Mouse (Mus musculus): ENCODE measurements around the gene Ttc28. TPM values are rescaled to one million over a fixed set of nuclear protein-coding genes. Genes with fewer than 3 reads are reported as not detected.

Gene Ttc28
- polyA plus RNA-seq, 1 experiment from 2014 or later, result 5.8 TPM

GRCm38 (mm10) chr5:111239223-111239622 lies 359.6 kb downstream of the Ttc28 start:
- WGBS, result 44% methylated on average over 7 of the region's 7 CpGs
- peaks cover 8% of the 10 kb centered on the region for H3K4me1 ChIP-seq (ENCODE audit: control insufficient read depth, insufficient read depth, low read length)
- 0 out of 2 replicates have a peak, but pooled peaks cover 3% of the 10 kb centered on the region for H3K36me3 ChIP-seq (ENCODE audit: control insufficient read depth, insufficient read depth)
- H3K4me3 ChIP-seq (ENCODE audit: low read length), result no peak overlapping the region
- no peak overlapping the region for H3K27ac ChIP-seq (ENCODE audit: low read length)
- no peak overlapping the region for H3K9ac ChIP-seq (ENCODE audit: low read length)
- no peak for ATAC-seq (replicated peaks; ENCODE audit: extremely low read depth, insufficient read depth, low FRiP score)
- H3K4me2 ChIP-seq (ENCODE audit: low read depth, low read length), result no peak overlapping the region
- H3K27me3 ChIP-seq (ENCODE audit: control insufficient read depth, insufficient read depth, low read length), result no peaks in the 10 kb centered on the region
- no peaks in the 10 kb centered on the region for H3K9me3 ChIP-seq (replicated peaks; ENCODE audit: control insufficient read depth, low read length)

- H3K4me2 ChIP-seq (ENCODE audit: low read depth, low read length), result no peak overlapping the region
- H3K4me1 ChIP-seq (ENCODE audit: control insufficient read depth, insufficient read depth, low read length), result peaks cover 15% of the 10 kb centered on the region
- no peaks in the 10 kb centered on the region for H3K27me3 ChIP-seq (ENCODE audit: control insufficient read depth, insufficient read depth, low read length)
- no peak overlapping the region for H3K27ac ChIP-seq (ENCODE audit: low read length)
- H3K9me3 ChIP-seq (replicated peaks; ENCODE audit: control insufficient read depth, low read length), result no peaks in the 10 kb centered on the region
- 35% methylated on average over 14 of the region's 14 CpGs for WGBS
- no peaks in the 10 kb centered on the region for H3K36me3 ChIP-seq (ENCODE audit: control insufficient read depth, insufficient read depth)
- H3K9ac ChIP-seq (ENCODE audit: low read length), result no peak overlapping the region
- no peak overlapping the region for H3K4me3 ChIP-seq (ENCODE audit: low read length)
- ATAC-seq (replicated peaks; ENCODE audit: extremely low read depth, insufficient read depth, low FRiP score), result no peak
Observed at GRCm38 (mm10) chr5:111243447-111244040, 363.9 kb downstream of the Ttc28 start.

DNA sequence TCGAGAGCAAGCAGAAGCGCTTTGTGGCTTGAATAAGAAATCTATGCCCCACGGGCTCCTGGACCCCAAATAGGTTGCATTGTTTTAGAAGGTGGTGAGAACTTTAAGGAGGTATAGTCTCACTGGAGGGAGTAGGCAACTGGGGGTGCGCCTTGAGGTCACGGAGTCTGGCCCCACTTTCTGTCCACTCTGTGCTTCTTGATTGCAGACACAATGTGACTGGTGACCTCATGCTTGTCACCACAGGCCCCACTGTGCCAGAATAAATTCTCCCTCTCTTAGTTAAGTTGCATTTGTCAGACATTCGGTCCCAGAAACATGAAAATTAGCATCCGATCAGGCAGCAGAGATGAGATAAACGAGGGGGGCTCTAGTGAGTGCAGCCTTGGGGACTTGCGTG lies 364.5 kb downstream of the Ttc28 start:
- H3K27ac ChIP-seq (ENCODE audit: low read length), result no peak overlapping the region
- H3K9ac ChIP-seq (ENCODE audit: low read length), result no peak overlapping the region
- no peak for ATAC-seq (replicated peaks; ENCODE audit: extremely low read depth, insufficient read depth, low FRiP score)
- no peaks in the 10 kb centered on the region for H3K27me3 ChIP-seq (ENCODE audit: control insufficient read depth, insufficient read depth, low read length)
- WGBS, result 59% methylated on average over 9 of the region's 9 CpGs
- H3K4me3 ChIP-seq (ENCODE audit: low read length), result no peak overlapping the region
- H3K36me3 ChIP-seq (ENCODE audit: control insufficient read depth, insufficient read depth), result no peaks in the 10 kb centered on the region
- H3K9me3 ChIP-seq (replicated peaks; ENCODE audit: control insufficient read depth, low read length), result no peaks in the 10 kb centered on the region
- peaks cover 15% of the 10 kb centered on the region for H3K4me1 ChIP-seq (ENCODE audit: control insufficient read depth, insufficient read depth, low read length)
- no peak overlapping the region for H3K4me2 ChIP-seq (ENCODE audit: low read depth, low read length)

DNA sequence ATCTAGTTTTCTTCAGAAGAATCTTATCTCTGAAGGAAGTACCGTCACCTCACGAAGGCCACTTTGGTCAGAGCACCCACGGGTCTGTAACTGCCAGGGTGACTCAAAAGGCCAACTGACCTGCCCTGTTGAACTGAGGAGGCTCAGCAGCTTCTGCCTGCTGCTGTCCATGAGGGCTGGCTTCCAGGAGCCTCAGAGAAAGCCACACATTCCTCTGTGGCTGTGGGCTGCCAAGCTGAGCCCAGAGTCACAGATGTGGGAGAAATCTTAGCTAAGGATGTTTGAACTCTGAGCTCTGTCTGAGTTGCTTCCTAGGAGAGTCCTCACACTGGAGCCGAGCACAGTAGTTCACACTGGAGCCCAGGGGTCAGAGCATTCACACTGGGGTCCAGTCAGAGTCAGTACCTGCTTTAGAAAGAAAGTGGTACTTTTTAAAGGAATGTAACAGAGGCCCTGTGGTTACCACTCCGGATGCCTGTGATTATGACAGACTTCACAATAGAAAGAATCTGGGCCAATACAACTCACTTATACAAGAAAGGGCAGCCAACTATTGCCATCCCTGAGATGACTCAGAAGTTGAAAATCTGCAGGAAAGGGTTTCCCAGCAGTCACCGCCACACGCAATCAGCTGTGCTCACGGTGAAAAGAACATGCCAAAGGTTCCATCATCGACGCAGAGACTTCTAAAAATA lies 368.1 kb downstream of the Ttc28 start:
- Histone ChIP-seq H3K4me3 (ENCODE audit: low read length) (no peak overlapping the region), H3K27ac (ENCODE audit: low read length) (peak overlapping the region; percentile 25; the same call in 1 of the 2 replicates), H3K4me2 (ENCODE audit: low read depth, low read length) (no peak overlapping the region), H3K36me3 (ENCODE audit: control insufficient read depth, insufficient read depth) (no peaks in the 10 kb centered on the region), H3K27me3 (ENCODE audit: control insufficient read depth, insufficient read depth, low read length) (no peaks in the 10 kb centered on the region), H3K4me1 (ENCODE audit: control insufficient read depth, insufficient read depth, low read length) (peaks cover 15% of the 10 kb centered on the region), H3K9me3 (replicated peaks; ENCODE audit: control insufficient read depth, low read length) (no peaks in the 10 kb centered on the region), H3K9ac (ENCODE audit: low read length) (no peak overlapping the region)
- 39% methylated on average over 10 of the region's 10 CpGs for WGBS
- ATAC-seq (replicated peaks; ENCODE audit: extremely low read depth, insufficient read depth, low FRiP score), result no peak; the same call in 1 of the 2 replicates

DNA sequence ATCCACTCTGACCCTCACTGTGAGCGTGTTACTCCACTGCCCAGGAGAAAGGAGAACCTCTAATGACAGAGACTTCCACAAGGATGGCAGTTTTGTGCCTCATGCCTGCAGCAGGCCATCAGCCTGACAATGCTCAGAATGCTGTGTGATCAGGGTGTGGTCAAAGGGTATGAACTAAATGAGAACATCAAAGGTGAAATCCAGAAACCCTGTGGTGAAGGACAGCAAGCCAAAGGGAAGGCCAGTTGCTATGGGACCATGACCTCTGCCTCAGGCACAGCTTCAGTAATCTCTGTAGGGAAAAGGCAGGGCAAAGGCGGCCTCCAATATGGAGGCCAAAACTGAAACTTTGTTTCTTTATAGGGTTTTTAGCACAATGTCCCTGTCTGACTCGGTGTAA lies 372.5 kb downstream of the Ttc28 start:
- Histone ChIP-seq H3K4me2 (ENCODE audit: low read depth, low read length) (no peak overlapping the region), H3K9me3 (replicated peaks; ENCODE audit: control insufficient read depth, low read length) (no peaks in the 10 kb centered on the region), H3K27ac (ENCODE audit: low read length) (no peak overlapping the region), H3K36me3 (ENCODE audit: control insufficient read depth, insufficient read depth) (no peaks in the 10 kb centered on the region), H3K4me1 (ENCODE audit: control insufficient read depth, insufficient read depth, low read length) (peaks cover 10% of the 10 kb centered on the region; the same call in 1 of the 2 replicates), H3K4me3 (ENCODE audit: low read length) (no peak overlapping the region), H3K27me3 (ENCODE audit: control insufficient read depth, insufficient read depth, low read length) (no peaks in the 10 kb centered on the region), H3K9ac (ENCODE audit: low read length) (no peak overlapping the region)
- WGBS, result 88% methylated on average over 3 of the region's 3 CpGs
- no peak for ATAC-seq (replicated peaks; ENCODE audit: extremely low read depth, insufficient read depth, low FRiP score)

DNA sequence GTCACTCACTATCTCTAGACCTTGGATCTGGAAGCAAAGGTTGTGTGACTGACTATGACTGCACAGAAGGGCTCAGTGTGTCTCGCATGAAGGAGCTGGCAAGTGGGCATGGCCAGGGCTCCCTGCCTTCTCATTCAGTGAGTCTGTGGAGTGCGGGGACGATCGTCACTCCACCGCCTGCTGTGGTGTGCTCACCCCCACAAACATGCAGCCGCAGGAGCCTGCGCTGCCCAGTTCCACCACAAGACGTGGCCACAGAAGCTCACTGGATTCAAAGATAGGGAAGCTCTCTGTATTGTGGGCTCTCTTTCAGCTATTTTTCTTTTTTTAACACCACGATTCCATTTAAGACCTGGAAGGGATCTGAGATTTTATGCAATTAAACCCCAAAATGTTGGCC lies 374.8 kb downstream of the Ttc28 start:
- H3K4me1 ChIP-seq (ENCODE audit: control insufficient read depth, insufficient read depth, low read length), result no peaks in the 10 kb centered on the region
- no peak overlapping the region for H3K4me2 ChIP-seq (ENCODE audit: low read depth, low read length)
- H3K27ac ChIP-seq (ENCODE audit: low read length), result no peak overlapping the region
- no peak overlapping the region for H3K4me3 ChIP-seq (ENCODE audit: low read length)
- no peak for ATAC-seq (replicated peaks; ENCODE audit: extremely low read depth, insufficient read depth, low FRiP score)
- no peaks in the 10 kb centered on the region for H3K27me3 ChIP-seq (ENCODE audit: control insufficient read depth, insufficient read depth, low read length)
- H3K9ac ChIP-seq (ENCODE audit: low read length), result no peak overlapping the region
- no peaks in the 10 kb centered on the region for H3K36me3 ChIP-seq (ENCODE audit: control insufficient read depth, insufficient read depth)
- 71% methylated on average over 9 of the region's 9 CpGs for WGBS
- H3K9me3 ChIP-seq (replicated peaks; ENCODE audit: control insufficient read depth, low read length), result no peaks in the 10 kb centered on the region

DNA sequence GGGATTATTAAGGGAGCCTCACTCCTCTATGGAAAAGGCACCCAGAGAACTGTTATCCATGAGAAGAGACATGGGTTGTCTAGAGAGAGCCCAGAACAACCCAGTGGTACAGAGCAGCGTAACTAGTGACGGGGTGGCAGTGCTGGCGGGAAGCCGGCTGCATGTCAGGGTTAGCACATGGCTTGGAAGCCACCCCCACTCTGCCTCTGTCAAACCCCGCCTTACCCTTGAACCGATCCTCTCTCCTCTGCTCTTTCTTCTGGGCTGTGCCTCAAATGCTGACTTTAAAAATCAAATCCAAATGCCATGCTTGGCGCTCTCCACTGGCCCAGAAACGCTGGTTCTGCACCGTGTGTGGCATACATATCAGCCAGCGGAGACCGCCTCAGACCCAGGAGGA lies 375.2 kb downstream of the Ttc28 start:
- H3K9ac ChIP-seq (ENCODE audit: low read length), result no peak overlapping the region
- H3K27me3 ChIP-seq (ENCODE audit: control insufficient read depth, insufficient read depth, low read length), result no peaks in the 10 kb centered on the region
- H3K4me3 ChIP-seq (ENCODE audit: low read length), result no peak overlapping the region
- no peaks in the 10 kb centered on the region for H3K36me3 ChIP-seq (ENCODE audit: control insufficient read depth, insufficient read depth)
- no peak for ATAC-seq (replicated peaks; ENCODE audit: extremely low read depth, insufficient read depth, low FRiP score)
- H3K27ac ChIP-seq (ENCODE audit: low read length), result no peak overlapping the region
- no peaks in the 10 kb centered on the region for H3K9me3 ChIP-seq (replicated peaks; ENCODE audit: control insufficient read depth, low read length)
- 78% methylated on average over 11 of the region's 11 CpGs for WGBS
- H3K4me2 ChIP-seq (ENCODE audit: low read depth, low read length), result no peak overlapping the region
- no peaks in the 10 kb centered on the region for H3K4me1 ChIP-seq (ENCODE audit: control insufficient read depth, insufficient read depth, low read length)

DNA sequence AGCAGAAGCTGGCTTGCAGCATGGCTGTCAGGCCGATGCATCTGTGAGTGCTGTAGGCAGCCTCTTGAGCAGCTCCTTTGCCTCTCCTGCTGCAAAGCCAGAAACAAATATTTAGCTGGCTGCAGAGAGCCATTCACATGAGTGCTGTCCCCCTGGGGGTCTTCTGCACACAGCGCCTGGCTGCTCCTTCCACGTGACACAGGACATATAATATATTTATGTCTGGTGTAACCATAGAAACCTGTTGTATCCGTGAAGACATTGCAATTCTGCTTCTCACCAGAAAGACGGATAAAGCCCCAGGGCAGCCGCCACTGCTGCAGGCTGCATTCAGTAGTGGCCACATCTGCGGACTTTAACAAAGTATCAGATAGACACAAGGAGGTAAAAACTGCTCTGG lies 376.6 kb downstream of the Ttc28 start:
- Histone ChIP-seq H3K9ac (ENCODE audit: low read length) (no peak overlapping the region), H3K27ac (ENCODE audit: low read length) (no peak overlapping the region), H3K4me2 (ENCODE audit: low read depth, low read length) (no peak overlapping the region), H3K4me3 (ENCODE audit: low read length) (no peak overlapping the region), H3K9me3 (replicated peaks; ENCODE audit: control insufficient read depth, low read length) (no peaks in the 10 kb centered on the region), H3K27me3 (ENCODE audit: control insufficient read depth, insufficient read depth, low read length) (no peaks in the 10 kb centered on the region), H3K4me1 (ENCODE audit: control insufficient read depth, insufficient read depth, low read length) (no peaks in the 10 kb centered on the region), H3K36me3 (ENCODE audit: control insufficient read depth, insufficient read depth) (no peaks in the 10 kb centered on the region)
- 68% methylated on average over 7 of the region's 7 CpGs for WGBS
- no peak for ATAC-seq (replicated peaks; ENCODE audit: extremely low read depth, insufficient read depth, low FRiP score)

DNA sequence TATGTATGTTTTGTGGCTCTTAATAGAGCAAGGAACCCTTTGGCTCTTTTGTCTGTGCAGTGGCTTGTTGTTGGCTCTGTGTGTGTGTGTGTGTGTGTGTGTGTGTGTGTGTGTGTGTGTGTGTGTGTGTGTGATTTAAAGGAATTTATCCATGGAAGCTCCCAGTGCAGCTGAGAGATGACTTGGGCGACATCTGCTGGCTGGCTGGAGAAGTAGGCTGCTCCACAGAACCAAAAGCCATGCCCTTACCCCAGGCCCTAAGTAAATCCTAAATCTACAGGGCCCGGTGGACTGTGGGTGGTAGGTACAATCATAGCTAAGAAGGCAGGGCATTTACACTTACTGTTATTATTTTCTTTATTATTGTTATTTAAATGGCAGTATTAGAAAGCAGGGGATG lies 377.5 kb downstream of the Ttc28 start:
- Histone ChIP-seq H3K9me3 (replicated peaks; ENCODE audit: control insufficient read depth, low read length) (no peaks in the 10 kb centered on the region), H3K4me3 (ENCODE audit: low read length) (no peak overlapping the region), H3K36me3 (ENCODE audit: control insufficient read depth, insufficient read depth) (no peaks in the 10 kb centered on the region), H3K27me3 (ENCODE audit: control insufficient read depth, insufficient read depth, low read length) (no peaks in the 10 kb centered on the region), H3K9ac (ENCODE audit: low read length) (no peak overlapping the region), H3K27ac (ENCODE audit: low read length) (no peak overlapping the region), H3K4me1 (ENCODE audit: control insufficient read depth, insufficient read depth, low read length) (peaks cover 2% of the 10 kb centered on the region), H3K4me2 (ENCODE audit: low read depth, low read length) (no peak overlapping the region)
- peak; percentile 39; the same call in 1 of the 2 replicates for ATAC-seq (replicated peaks; ENCODE audit: extremely low read depth, insufficient read depth, low FRiP score)
- 15% methylated on average over 2 of the region's 2 CpGs for WGBS
